Mouse (Mus musculus) embryonic fibroblast, embryonic 13.5 days (primary cell): ENCODE measurements around the gene Ntsr1.

ENCODE experiments used
- CTCF ChIP-seq: IDR thresholded peaks from 2 replicates; pipeline ENCODE4 v1.5.1; 2011; ENCODE audit warnings: mild to moderate bottlenecking, control low read depth, low read length, moderate library complexity, borderline replicate concordance; ENCODE audit not compliant: insufficient read depth
- POLR2A ChIP-seq: IDR thresholded peaks from 2 replicates; pipeline ENCODE4 v1.6.1; 2011; ENCODE audit warnings: low read depth, mild to moderate bottlenecking, control low read depth, low read length, moderate library complexity

- no peak for TF ChIP-seq CTCF
- TF ChIP-seq POLR2A = no peak
Measured at GRCm38 (mm10) chr2:180530130-180530529, 30.4 kb downstream of the Ntsr1 start.
